Mouse (Mus musculus) spleen, postnatal 10 days (tissue): Measurements from ENCODE around the gene Ddah2.
A peak's percentile ranks its signal among the peaks of the same experiment; 100 is the strongest.

ENCODE experiments used
- DNase-seq, 2 experiments: peaks; one replicate each; pipeline ENCODE4 v3.0.0; 2021 to 2022; ENCODE audit warnings: low spot score in 2 of 2

Gene Ddah2

GRCm38 (mm10) chr17:35058911-35059892, at the start of gene Ddah2:
Gene Ddah2 (plus strand): TSS chr17:35059035.
- DNase-seq: peak; percentile 83 to 91

GRCm38 (mm10) chr17:35009586-35009985, 49.2 kb upstream of the Ddah2 start:
- no peak for DNase-seq

GRCm38 (mm10) chr17:35011440-35011839, 47.4 kb upstream of the Ddah2 start:
- no peak for DNase-seq

- peak in 1 of 2 experiments; percentile 14 for DNase-seq
Measured at GRCm38 (mm10) chr17:35012430-35012829, 46.4 kb upstream of the Ddah2 start.

- DNase-seq: peak in 1 of 2 experiments; percentile 15
Measured at GRCm38 (mm10) chr17:35013221-35013620, 45.6 kb upstream of the Ddah2 start.

- DNase-seq: peak in 1 of 2 experiments; percentile 15
Measured at GRCm38 (mm10) chr17:35015296-35015695, 43.5 kb upstream of the Ddah2 start.

GRCm38 (mm10) chr17:35016376-35016775, 42.5 kb upstream of the Ddah2 start, which contains the start of gene Vwa7:
Gene Vwa7 (plus strand): TSS chr17:35016579.
- peak in 1 of 2 experiments; percentile 51 for DNase-seq

- no peak for DNase-seq
Measured at GRCm38 (mm10) chr17:35016791-35017705, 41.8 kb upstream of the Ddah2 start.

GRCm38 (mm10) chr17:35017706-35018030, 41.2 kb upstream of the Ddah2 start:
- no peak for DNase-seq

- DNase-seq: no peak
Measured at GRCm38 (mm10) chr17:35018171-35018570, 40.7 kb upstream of the Ddah2 start.

GRCm38 (mm10) chr17:35019894-35020293, 38.9 kb upstream of the Ddah2 start:
- DNase-seq: no peak

GRCm38 (mm10) chr17:35020551-35020950, 38.3 kb upstream of the Ddah2 start:
- DNase-seq: no peak

- peak; percentile 89 to 92 for DNase-seq
Measured at GRCm38 (mm10) chr17:35021163-35021808, 37.5 kb upstream of the Ddah2 start.

GRCm38 (mm10) chr17:35021842-35022477, 36.9 kb upstream of the Ddah2 start:
- peak in 1 of 2 experiments; percentile 22 for DNase-seq

GRCm38 (mm10) chr17:35022541-35023060, 36.2 kb upstream of the Ddah2 start:
- DNase-seq: peak in 1 of 2 experiments; percentile 14

- peak in 1 of 2 experiments; percentile 15 for DNase-seq
Measured at GRCm38 (mm10) chr17:35023221-35023620, 35.6 kb upstream of the Ddah2 start.

GRCm38 (mm10) chr17:35023756-35024155, 35.1 kb upstream of the Ddah2 start:
- no peak for DNase-seq

GRCm38 (mm10) chr17:35024261-35024660, 34.6 kb upstream of the Ddah2 start:
- DNase-seq: no peak

- DNase-seq: no peak
Measured at GRCm38 (mm10) chr17:35024691-35025488, 33.9 kb upstream of the Ddah2 start.

- DNase-seq: no peak
Measured at GRCm38 (mm10) chr17:35026206-35026605, 32.6 kb upstream of the Ddah2 start.
